Mouse (Mus musculus) cerebellum, adult 11 months (tissue): ENCODE data around the gene Fut2.
A peak's percentile ranks its signal among the peaks of the same experiment; 100 is the strongest.

Experiments used
- DNase-seq: peaks from one replicate; pipeline ENCODE4 v3.0.0; 2022

The Fut2 gene

DNA sequence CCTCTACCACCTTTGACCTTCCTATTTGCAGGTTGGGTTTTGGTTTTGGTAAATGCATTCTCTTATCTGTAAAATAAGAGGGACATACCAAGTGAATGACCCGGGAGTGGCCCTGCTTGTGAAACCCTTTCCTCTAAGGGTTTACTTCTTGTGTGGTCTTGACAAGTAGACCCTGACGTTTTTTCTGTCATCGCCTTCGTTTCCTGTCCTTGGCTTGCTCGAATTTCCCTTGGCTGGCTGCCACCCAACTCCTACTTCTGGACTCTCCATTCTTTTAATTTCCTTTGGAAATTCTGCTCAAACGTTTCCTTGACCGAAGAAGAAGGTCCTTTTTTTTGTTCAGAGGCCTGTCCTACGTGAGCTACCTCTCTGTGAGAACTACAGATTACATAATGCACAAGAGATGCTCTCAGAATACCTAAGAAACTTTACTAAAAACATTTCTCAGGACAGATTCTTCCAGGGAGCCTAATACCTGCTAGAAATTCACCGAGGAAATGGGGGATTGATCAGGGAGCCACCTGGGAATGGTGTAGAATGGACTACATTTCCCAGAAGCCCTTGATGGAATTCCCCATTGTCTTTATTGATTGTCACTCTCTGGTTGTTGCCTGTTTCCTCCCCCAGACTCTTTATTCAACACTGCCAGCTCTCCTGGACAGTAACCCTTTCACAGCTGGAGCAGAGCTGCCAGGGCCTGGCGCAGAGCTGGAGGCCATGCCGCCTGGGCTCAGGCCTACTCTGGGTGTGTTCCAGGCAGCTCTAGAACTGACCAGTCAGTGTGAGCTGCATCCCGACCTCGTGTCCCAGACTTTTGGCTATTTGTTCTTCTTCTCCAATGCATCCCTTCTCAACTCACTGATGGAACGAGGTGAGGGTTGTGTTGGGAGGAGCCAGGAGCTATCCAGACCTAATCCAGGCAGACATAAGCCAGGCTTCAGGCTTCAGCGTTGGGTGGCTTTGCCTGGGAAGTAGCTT, 30.2 kb downstream of the Fut2 start:
- DNase-seq, result no peak

DNA sequence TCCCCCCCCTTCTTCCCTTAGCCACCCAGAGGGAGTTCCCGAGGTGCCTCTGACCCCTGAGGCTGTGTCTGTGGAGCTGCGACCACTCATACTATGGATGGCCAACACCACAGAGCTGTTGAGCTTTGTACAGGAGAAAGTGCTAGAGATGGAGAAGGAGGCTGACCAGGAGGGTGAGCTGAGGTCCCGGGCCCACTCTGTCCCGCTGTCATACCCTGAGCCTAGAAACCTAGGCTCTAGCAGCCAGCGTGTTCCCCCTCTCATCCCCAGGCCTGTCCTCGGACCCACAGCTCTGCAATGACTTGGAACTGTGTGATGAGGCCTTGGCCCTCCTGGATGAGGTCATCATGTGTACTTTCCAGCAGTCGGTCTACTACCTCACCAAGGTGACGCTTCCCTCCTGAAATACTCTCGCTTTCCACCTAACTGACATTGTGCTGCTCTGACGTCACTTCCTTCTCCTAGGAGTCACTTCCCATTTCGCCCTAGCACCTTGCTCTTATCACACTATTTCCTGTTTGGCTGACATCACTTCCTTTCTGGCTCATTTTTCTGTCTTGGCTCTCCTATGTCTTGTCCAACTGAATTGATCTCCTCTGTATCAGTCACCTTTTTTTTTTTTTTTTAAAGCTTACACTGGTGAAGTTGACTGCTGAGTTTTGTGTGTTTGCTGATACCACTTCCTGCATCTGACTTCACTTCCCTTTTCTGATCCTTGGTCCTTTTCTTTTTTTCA, 31.1 kb downstream of the Fut2 start:
- DNase-seq, result no peak

- peak; percentile 71 for DNase-seq
Measured at GRCm38 (mm10) chr7:45632499-45632898, 33.7 kb downstream of the Fut2 start.

DNA sequence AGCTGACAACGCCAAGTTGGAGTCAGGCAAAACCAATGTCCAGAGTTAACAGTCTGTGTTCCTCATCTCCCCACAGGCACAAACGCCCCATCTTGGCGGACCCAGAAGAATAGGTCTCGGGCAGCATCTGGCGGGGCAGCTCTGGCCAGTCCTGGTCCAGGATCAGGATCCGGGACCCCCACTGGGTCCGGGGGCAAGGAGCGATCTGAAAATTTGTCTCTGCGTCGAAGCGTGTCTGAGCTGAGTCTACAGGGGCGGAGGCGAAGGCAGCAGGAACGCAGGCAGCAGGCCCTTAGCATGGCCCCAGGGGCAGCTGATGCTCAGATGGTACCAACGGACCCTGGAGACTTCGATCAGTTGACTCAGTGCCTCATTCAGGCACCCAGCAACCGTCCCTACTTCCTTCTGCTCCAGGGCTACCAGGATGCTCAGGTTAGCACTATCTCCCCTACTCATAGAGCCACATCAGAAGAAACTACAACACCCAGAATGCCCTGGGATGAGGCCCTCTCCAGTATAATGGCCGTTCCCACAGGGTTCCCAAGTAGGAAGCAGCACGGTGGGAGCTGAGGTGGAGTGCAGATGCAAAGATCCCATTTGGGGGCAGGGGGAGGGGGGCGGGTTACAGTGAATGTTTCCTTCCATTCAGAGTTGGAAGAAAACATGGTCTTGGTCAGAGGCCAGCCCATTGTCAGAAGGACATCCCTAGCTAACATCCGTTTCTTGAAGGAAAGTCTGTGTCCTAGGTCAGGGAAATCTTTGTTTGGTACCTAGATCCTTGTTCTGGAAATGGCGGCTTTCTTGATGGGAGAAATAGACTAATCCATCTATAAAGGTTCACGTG, 35.9 kb downstream of the Fut2 start:
- no peak for DNase-seq

- DNase-seq, result peak; percentile 93
Measured at GRCm38 (mm10) chr7:45628364-45629294, 37.6 kb downstream of the Fut2 start.

- DNase-seq, result no peak
Measured at GRCm38 (mm10) chr7:45627261-45627660, 38.9 kb downstream of the Fut2 start, which contains the start of gene Rasip1. TSS of gene Rasip1 (plus strand) at chr7:45627488.

GRCm38 (mm10) chr7:45626571-45627076, 39.6 kb downstream of the Fut2 start:
- DNase-seq, result no peak

DNA sequence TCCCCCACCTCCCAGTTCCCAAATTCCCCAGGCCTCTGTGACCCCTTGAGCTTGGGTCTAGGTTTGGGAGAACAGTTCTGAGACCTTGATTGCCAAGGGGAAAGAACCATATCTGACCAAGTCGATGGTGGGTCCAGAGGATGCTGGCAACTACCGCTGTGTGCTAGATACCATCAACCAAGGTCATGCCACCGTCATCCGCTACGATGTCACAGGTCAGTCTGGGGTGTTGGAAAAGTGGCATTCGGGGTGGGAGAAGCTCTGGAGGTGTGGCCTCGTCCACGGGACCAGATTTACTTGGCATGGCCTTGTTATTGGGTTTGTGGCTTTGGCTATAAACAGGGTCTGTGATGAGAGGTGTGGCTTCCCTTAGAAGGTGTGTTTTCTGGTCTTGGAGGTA, 40.7 kb downstream of the Fut2 start:
- no peak for DNase-seq

DNA sequence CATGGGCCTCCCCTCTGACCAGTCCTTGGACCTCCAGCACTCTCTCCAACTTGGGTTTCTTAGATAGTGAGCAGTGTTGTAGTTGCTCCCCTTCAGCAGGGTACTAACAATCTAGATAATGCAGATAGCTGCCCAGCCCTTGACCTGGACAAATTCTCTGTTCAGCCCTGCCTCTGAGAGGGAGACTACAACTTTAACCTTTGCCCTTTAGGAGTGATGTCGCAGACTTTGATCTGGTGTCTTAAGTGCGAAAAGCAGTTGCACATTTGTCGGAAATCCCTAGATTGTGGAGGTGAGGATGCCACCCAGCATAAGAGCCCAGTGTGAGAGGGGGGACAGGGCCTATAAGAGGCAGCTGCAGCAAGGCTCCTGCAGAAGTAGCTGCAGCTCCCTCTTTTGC, 41.5 kb downstream of the Fut2 start:
- no peak for DNase-seq

DNA sequence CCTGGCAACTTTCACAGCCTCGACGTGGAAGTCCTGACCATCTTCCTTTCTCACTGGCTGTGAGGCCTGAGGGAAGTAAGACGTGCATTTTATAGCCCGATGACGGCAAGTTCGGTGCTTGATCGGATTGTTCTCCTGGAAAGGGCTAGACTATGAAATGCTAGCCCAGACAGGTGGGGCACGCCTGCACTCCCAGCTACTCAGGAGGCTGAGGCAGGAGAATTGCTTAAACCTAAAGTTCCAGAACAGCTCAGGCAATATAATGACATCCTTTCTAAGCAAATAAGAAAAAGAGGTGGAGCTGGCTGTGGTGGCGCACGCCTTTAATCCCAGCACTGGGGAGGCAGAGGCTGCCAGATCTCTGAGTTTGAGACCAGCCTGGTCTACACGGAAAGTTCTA, 42.7 kb downstream of the Fut2 start:
- DNase-seq, result no peak

GRCm38 (mm10) chr7:45621443-45621842, 44.8 kb downstream of the Fut2 start, which contains the start of gene Izumo1:
TSS of gene Izumo1 (plus strand) at chr7:45621811.
- no peak for DNase-seq

GRCm38 (mm10) chr7:45619592-45619991, 46.6 kb downstream of the Fut2 start:
- DNase-seq, result no peak

GRCm38 (mm10) chr7:45618316-45618715, 47.9 kb downstream of the Fut2 start:
- DNase-seq, result no peak

DNA sequence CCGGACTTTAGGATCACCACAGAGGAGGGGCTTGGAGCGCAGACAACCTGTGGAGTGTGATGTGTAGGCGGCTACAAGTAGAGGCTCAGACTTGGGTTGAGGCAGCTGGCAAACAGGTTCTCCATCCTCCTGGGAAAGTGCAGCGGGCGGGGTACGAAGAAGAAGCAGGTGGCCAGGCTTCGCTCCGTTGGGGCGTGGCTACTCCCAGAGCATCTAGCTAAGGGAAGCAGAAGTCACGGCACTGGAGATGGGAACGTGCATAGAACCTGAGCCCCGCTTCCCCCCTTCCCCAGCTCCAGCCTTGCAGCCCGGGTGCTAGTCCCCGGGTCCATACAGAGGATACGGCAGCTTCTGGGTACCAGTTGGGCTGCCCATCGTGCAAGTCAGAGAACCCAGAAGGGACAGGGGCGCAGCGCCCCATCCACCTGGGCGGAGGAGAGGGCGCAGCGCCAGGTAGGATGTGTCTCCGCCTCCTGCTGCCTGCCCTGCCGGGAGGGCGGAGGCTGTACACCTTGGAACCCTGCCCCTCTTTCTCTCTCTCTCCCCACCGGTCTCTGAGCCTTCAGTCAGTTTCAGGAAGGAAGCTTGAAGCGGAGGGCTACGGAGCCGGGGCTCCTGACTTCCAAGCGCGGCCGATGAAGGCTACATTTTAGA, 49.0 kb downstream of the Fut2 start, which contains the start of gene Fut1:
TSS of gene Fut1 (plus strand) at position 248 of the 654 bp plus-strand sequence.
- no peak for DNase-seq

GRCm38 (mm10) chr7:45616277-45616676, 49.9 kb downstream of the Fut2 start:
- DNase-seq, result no peak

DNA sequence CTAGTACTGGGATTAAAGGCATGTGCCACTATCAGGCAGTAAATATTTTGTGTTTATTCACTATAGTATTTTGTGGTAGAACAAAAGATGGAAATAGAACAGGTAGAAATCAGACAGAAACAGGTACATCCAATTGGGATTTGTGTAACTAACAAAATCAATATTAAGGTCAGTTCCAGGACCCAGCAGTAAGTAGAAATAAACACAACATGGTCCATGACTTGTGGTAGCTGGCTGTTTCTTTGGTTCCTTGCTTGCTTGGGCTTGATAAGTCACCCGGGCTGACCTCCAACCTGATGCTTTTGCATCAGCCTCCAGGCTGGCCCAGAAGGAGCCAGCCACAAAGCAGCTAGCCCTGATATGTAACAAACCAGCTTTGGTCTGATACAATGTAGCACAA, 56.7 kb downstream of the Fut2 start:
- DNase-seq, result no peak

- DNase-seq, result no peak
Measured at GRCm38 (mm10) chr7:45605704-45606289, 60.4 kb downstream of the Fut2 start.

GRCm38 (mm10) chr7:45598960-45599879, 67.0 kb downstream of the Fut2 start:
- DNase-seq, result no peak
